Mouse (Mus musculus) T-helper 2 cell (primary cell): ENCODE results near the gene Gm20834.
"Not testable (repeated sequence)": the region's sequence is repeated elsewhere in the genome, so short reads cannot be mapped to it uniquely, and the experiment has no call there.

Source experiments
- in situ Hi-C: fragments of 300-600 bp; cut with MboI, MseI; formaldehyde crosslinking; loops from one replicate; pipeline ENCODE4 v1.15.1; 2025; ENCODE audit warnings: high pct_unique_total_duplicates

Gene Gm20834

DNA sequence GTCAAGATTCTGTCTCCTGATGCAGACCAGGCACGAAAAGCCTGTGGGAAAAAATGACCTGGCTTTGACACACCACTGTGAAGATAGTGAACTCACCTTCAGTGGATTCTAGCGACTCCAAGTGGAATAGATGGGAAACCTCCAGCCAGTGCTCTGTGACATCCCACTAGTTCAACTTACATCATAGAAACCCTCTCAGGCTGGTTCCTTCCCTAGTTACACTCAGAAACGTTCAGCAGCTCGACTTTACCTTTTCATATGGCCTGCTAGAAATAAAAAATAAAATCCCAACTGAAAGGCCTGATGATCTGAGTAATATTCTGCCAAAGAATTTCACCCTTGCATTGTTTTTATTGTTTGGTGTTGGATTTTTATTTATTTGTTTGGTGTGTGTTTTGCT, at the start of gene Gm20834:
TSS of gene Gm20834 (minus strand) at position 101 of the 400 bp plus-strand sequence.
- in situ Hi-C loops = not testable (repeated sequence)
